Mouse (Mus musculus) right cerebral cortex, postnatal 14 days (tissue): ENCODE results near the gene Rab1b.
"Not testable (repeated sequence)": the region's sequence is repeated elsewhere in the genome, so short reads cannot be mapped to it uniquely, and the experiment has no call there.

ENCODE experiments used
- DNase-seq: peaks from one replicate; pipeline ENCODE4 v3.0.0; 2022

Rab1b gene

GRCm38 (mm10) chr19:5097521-5098362 lies 9.1 kb downstream of the Rab1b start:
- DNase-seq: no peak

- DNase-seq: no peak
Measured at GRCm38 (mm10) chr19:5095887-5096474, 10.9 kb downstream of the Rab1b start.

- DNase-seq: no peak
Measured at GRCm38 (mm10) chr19:5094746-5095417, 12.0 kb downstream of the Rab1b start.

- DNase-seq: peak; percentile 99
Measured at GRCm38 (mm10) chr19:5094243-5094632, 12.6 kb downstream of the Rab1b start.

GRCm38 (mm10) chr19:5093481-5094242 lies 13.2 kb downstream of the Rab1b start:
- no peak for DNase-seq

- no peak for DNase-seq
Measured at GRCm38 (mm10) chr19:5092083-5092482, 14.8 kb downstream of the Rab1b start.

GRCm38 (mm10) chr19:5089324-5089723 lies 17.5 kb downstream of the Rab1b start:
- no peak for DNase-seq

- DNase-seq: peak; percentile 87
Measured at GRCm38 (mm10) chr19:5087884-5088728, 18.8 kb downstream of the Rab1b start, which contains the start of gene Yif1a. Gene Yif1a, plus strand, starts transcription at chr19:5088538.

GRCm38 (mm10) chr19:5086533-5086932 lies 20.3 kb downstream of the Rab1b start:
- not testable (repeated sequence) for DNase-seq

- no peak for DNase-seq
Measured at GRCm38 (mm10) chr19:5085145-5085863, 21.6 kb downstream of the Rab1b start, which contains the start of gene Tmem151a. Gene Tmem151a, minus strand, starts transcription at chr19:5085531.

- DNase-seq: no peak
Measured at GRCm38 (mm10) chr19:5084834-5085144, 22.1 kb downstream of the Rab1b start.

- no peak for DNase-seq
Measured at GRCm38 (mm10) chr19:5083961-5084833, 22.7 kb downstream of the Rab1b start.

GRCm38 (mm10) chr19:5082596-5082995 lies 24.3 kb downstream of the Rab1b start:
- DNase-seq: no peak

- DNase-seq: no peak
Measured at GRCm38 (mm10) chr19:5082005-5082404, 24.9 kb downstream of the Rab1b start.

- DNase-seq: no peak
Measured at GRCm38 (mm10) chr19:5079279-5079678, 27.6 kb downstream of the Rab1b start.

- no peak for DNase-seq
Measured at GRCm38 (mm10) chr19:5073518-5073917, 33.4 kb downstream of the Rab1b start.

GRCm38 (mm10) chr19:5073028-5073427 lies 33.8 kb downstream of the Rab1b start:
- DNase-seq: peak; percentile 64

- no peak for DNase-seq
Measured at GRCm38 (mm10) chr19:5072389-5073019, 34.4 kb downstream of the Rab1b start.

- DNase-seq: no peak
Measured at GRCm38 (mm10) chr19:5071545-5072369, 35.1 kb downstream of the Rab1b start.
